Mouse (Mus musculus) small intestine, adult 10 weeks (tissue): ENCODE results near the gene Fbxw21. TPM values are rescaled to one million over a fixed set of nuclear protein-coding genes. Genes with fewer than 3 reads are reported as not detected.

ENCODE experiments used
- polyA plus RNA-seq: library from polyadenylated mRNA; stranded (reverse); fragments of 350-450 nt; fragmentation: Illumina TruSeq; extraction: RNeasy Lipid Tissue Mini Kit (QIAGEN cat#74804); gene quantifications from one replicate; pipeline ENCODE4 v1.2.3, GENCODE M21; 2014; ENCODE audit warnings: low replicate concordance

The Fbxw21 gene
- not detected for polyA plus RNA-seq

GRCm38 (mm10) chr9:109161941-109162340, at the start of gene Fbxw21:
Fbxw21 (minus strand) TSS chr9:109162041.

GRCm38 (mm10) chr9:109195875-109196274, 34.0 kb upstream of the Fbxw21 start, which contains the start of gene Fbxw13:
Fbxw13 (minus strand) TSS chr9:109195975.

GRCm38 (mm10) chr9:109095137-109095982, 66.5 kb downstream of the Fbxw21 start, which contains the start of gene Plxnb1:
Plxnb1 (plus strand) TSS chr9:109095389.

Other genes with a start within 250 kb of the Fbxw21 start
- gene Tmem89, start 247.4 kb downstream of the Fbxw21 start, polyA plus RNA-seq: 0.82 TPM
- gene Uqcrc1, start 225.4 kb downstream of the Fbxw21 start, polyA plus RNA-seq: 42.5 TPM
- not detected for gene Col7a1, start 208.5 kb downstream of the Fbxw21 start, polyA plus RNA-seq
- gene Ucn2, start 176.0 kb downstream of the Fbxw21 start, polyA plus RNA-seq: not detected
- 2.8 TPM for gene Pfkfb4, start 170.3 kb downstream of the Fbxw21 start, polyA plus RNA-seq
- 11.5 TPM for gene Shisa5, start 123.5 kb downstream of the Fbxw21 start, polyA plus RNA-seq
- not detected for gene Trex1, start 102.3 kb downstream of the Fbxw21 start, polyA plus RNA-seq
- 2.8 TPM for gene Atrip, start 87.9 kb downstream of the Fbxw21 start, polyA plus RNA-seq
- gene Ccdc51, start 79.5 kb downstream of the Fbxw21 start, polyA plus RNA-seq: 1.1 TPM
- gene Tma7, start 79.5 kb downstream of the Fbxw21 start, polyA plus RNA-seq: 1,283 TPM
- 0.07 TPM for gene Plxnb1, start 66.7 kb downstream of the Fbxw21 start, polyA plus RNA-seq
- not detected for gene Fbxw13, start 33.9 kb upstream of the Fbxw21 start, polyA plus RNA-seq
- gene Fbxw20, start 72.7 kb upstream of the Fbxw21 start, polyA plus RNA-seq: not detected
- not detected for gene Fbxw14, start 125.6 kb upstream of the Fbxw21 start, polyA plus RNA-seq
- not detected for gene Fbxw28, start 177.6 kb upstream of the Fbxw21 start, polyA plus RNA-seq
- not detected for gene Fbxw22, start 242.3 kb upstream of the Fbxw21 start, polyA plus RNA-seq